Mouse (Mus musculus): Measurements from ENCODE around the gene Kif1a. TPM values are rescaled to one million over a fixed set of nuclear protein-coding genes. Genes with fewer than 3 reads are reported as not detected.

The Kif1a gene
- polyA plus RNA-seq, 1 experiment: 1.4 TPM

DNA sequence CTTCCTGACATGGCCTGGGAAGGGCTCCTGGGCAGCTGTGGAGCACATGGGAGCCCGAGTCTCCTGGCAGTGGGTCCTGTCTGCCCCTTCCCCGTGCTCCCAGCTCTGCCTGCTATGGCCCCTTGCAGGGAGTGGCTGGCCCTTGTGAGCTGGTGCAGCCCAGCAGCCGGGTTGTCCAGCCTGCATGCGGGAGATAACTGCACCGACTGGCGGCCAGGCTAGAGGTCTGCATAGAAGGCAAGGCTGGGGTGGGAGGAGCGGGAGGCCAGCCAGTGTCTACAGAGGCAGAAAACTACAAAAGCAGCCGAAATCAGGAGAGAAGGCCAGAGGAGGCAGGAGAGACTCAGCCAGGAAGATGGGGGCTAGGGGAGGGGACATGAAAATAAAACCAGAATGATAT is 67.8 kb downstream of the Kif1a start:
- 31% methylated on average over 8 of the region's 8 CpGs for WGBS
- DNase-seq (ENCODE audit: low read depth, low spot score): no peak

DNA sequence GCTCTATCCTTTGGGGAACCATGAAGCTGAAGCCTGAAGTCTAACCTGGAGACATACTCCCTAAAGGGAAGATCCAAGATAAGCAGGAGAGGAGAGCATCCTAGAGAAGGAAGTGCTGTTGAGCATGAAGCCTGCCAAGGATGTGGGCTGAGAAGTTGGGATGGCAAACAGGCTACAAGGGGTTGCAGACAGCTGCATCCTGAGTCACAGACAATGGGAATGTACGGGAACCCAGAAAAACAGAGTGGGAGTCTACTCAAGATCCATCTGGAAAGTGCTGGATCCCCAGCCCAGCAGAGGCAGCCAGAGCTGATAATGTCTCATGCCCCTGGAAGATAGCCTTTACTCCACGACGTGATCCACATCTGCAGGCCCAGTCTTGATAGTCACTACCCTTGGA is 70.6 kb downstream of the Kif1a start:
- 78% methylated on average over 3 of the region's 3 CpGs for WGBS
- DNase-seq (ENCODE audit: low read depth, low spot score): no peak

- WGBS: 41% methylated on average over 2 of the region's 2 CpGs
- DNase-seq (ENCODE audit: low read depth, low spot score): no peak
These were observed 71.7 kb downstream of the Kif1a start for GRCm38 (mm10) chr1:93030060-93030459.

GRCm38 (mm10) chr1:93029387-93029786 is 72.4 kb downstream of the Kif1a start:
- DNase-seq (ENCODE audit: low read depth, low spot score): no peak
- WGBS: 90% methylated on average over 10 of the region's 10 CpGs

DNA sequence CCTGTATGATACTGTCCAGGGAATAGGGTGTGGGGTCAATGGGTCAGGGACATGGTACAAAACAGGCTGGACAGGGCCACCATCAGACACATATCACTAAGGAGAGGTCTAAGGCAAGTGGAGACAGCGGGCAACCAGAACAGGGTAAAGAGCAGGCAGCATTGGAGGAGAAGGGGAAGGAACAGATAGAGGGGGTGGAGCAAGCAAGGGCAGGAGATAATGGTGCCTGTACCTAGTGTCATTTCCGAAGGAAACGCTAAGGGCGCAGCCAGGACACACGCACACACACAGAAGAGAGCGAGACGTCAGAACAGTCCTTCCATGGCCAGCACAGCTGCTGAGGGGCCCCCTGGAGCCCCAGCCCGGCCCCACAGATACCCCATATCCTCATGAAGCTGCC is 75.2 kb downstream of the Kif1a start:
- WGBS: 79% methylated on average over 8 of the region's 8 CpGs
- no peak for DNase-seq (ENCODE audit: low read depth, low spot score)

GRCm38 (mm10) chr1:93020602-93021001 is 81.1 kb downstream of the Kif1a start:
- WGBS: 70% methylated on average over 4 of the region's 4 CpGs
- DNase-seq (ENCODE audit: low read depth, low spot score): no peak

GRCm38 (mm10) chr1:93018716-93019115 is 83.0 kb downstream of the Kif1a start:
- WGBS: 82% methylated on average over 10 of the region's 10 CpGs
- DNase-seq (ENCODE audit: low read depth, low spot score): no peak

DNA sequence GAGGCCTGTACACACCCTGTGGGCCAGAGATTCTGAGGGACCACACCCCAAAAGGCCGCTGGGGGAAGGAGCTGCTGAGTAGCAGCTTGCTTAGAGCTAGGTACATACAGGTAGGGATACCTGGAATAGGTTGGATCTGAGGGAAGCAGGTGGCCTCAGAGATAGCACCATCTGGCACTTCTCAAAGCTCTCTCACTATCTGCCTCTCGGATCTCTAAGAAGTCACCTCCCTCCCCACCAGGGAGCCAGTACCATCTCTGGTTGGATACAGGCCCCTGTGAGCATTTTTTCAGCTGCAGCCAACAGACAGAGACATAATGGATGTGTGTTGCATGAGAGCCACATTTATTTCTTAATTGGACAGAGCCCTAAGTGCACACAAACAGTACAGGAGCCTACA is 86.6 kb downstream of the Kif1a start:
- WGBS: 72% methylated on average over 2 of the region's 2 CpGs
- DNase-seq (ENCODE audit: low read depth, low spot score): no peak

GRCm38 (mm10) chr1:93014460-93014859 is 87.3 kb downstream of the Kif1a start:
- no peak for DNase-seq (ENCODE audit: low read depth, low spot score)

DNA sequence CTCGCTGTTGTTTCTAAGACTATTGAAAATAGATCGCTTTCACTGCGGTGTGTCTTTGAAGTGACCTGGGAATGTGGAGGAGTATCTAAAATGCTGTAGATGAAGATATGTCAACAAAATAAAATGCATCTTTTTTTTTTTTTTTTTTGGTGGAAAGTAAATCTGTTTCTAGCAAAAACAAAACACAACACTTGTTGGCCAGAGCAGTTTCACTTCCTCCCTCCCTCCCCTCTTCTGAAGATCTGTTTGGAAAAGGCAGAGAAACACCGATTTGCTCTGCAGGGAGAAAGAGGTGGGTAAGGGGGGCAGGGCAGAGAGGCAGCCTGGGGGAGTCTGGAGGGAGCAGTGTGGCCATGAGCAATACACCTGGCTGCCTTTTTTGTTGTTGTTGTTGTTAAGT is 88.4 kb downstream of the Kif1a start:
- WGBS: 83% methylated on average over 4 of the region's 4 CpGs
- DNase-seq (ENCODE audit: low read depth, low spot score): no peak

GRCm38 (mm10) chr1:93012103-93012585 is 89.6 kb downstream of the Kif1a start:
- no peak for DNase-seq (ENCODE audit: low read depth, low spot score)
- WGBS: 25% methylated on average over 7 of the region's 7 CpGs

DNA sequence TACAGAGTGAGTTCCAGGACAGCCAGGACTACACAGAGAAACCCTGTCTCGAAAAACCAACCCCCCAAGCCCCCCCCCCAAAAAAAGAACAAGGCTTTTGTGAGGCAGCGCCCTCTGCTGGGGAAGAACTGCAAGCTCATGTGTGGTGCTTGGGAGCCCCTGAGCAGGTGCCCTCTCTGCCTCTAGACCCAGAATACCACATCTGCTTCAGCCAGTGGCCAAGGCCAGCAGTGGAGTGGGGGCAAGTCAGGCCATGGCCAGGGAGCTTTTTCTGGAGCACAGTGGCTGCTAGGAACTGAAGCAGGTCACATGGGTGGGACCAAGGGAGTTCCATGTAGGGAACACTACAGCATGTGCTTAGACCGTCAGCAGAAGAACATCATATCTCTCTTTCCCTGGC is 91.0 kb downstream of the Kif1a start:
- no peak for DNase-seq (ENCODE audit: low read depth, low spot score)
- 38% methylated on average over 3 of the region's 3 CpGs for WGBS

GRCm38 (mm10) chr1:93009196-93009595 is 92.6 kb downstream of the Kif1a start:
- WGBS: 49% methylated on average over 4 of the region's 4 CpGs
- DNase-seq (ENCODE audit: low read depth, low spot score): no peak

DNA sequence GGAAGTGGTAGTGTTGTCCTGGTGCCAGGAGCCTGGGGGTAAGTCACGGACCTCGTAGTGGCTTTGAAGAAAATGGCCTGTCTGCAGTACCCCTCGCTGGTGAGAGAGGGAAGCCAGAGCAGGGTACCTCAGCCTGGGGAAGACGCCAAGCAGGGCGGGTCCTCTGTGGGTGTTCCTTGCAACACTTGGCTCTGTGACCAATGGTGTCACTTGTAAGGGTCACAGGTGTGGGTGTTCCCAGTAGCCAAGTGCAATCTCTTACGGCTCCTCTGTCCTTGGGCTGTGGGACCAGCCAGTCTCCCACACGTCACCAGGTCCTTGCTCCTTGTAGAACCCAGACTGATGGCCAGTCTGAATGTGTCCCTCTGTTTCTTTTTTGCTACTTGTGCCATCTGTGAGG is 95.7 kb downstream of the Kif1a start, which contains the start of gene Aqp12:
Aqp12 (plus strand) TSS at position 274 of the 400 bp plus-strand sequence.
- no peak for DNase-seq (ENCODE audit: low read depth, low spot score)
- WGBS: 40% methylated on average over 7 of the region's 7 CpGs

- DNase-seq (ENCODE audit: low read depth, low spot score): no peak
- WGBS: 76% methylated on average over 2 of the region's 2 CpGs
These were observed 108.9 kb downstream of the Kif1a start for GRCm38 (mm10) chr1:92992880-92993279.

DNA sequence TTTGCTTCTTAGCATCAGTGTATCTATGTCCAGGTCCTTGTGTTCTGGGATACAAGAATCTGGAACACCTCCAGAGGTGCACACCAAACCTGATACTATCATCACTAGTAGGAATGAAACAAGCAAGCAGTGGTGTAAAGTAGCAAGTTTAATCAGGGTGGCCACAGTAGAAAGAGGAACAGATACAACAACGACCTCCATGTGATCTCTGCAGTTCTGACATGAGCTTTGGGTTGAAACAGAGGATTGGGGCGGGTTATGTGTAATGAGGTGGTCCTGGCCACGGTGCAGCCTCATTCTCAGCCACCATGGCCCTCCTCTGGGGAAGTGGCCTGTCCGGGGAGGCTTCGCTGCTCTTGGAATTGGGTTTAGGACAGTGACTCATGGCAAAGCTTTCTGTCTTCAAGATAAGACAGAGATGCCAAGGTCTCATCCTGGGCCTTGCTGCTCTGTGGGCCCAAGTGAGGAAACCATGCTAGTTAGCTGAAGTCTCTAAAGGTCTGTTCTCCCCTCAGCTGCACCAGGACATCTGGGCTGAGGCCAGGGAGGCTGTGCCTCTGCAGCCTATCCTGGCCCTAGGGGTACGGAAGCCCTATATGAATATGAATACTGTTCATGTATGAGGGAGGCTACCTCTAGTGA is 109.4 kb downstream of the Kif1a start:
- WGBS: 81% methylated on average over 6 of the region's 6 CpGs
- no peak for DNase-seq (ENCODE audit: low read depth, low spot score)

DNA sequence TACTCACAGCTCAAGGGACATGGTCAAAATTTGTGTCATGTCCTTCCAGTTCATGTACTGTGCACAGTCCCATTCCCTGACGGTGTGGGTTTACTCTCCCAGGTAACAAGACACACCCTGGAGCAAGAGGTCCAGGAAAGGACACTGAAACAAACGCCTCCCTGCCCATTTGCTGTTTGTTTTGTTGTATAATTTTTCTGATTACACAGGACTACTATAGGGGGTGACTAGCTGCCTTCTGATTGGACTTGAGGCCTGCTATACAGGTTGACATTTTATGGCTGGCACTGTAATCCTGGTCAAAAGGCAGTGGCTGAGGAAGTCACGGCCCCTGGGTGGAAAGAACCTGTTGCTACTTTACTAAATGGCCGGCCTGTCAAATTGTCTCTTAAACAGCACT is 111.9 kb downstream of the Kif1a start:
- DNase-seq (ENCODE audit: low read depth, low spot score): peak; percentile 81
- WGBS: 19% methylated on average over 4 of the region's 4 CpGs

GRCm38 (mm10) chr1:92988894-92989293 is 112.9 kb downstream of the Kif1a start:
- WGBS: 25% methylated on average over 4 of the region's 4 CpGs
- no peak for DNase-seq (ENCODE audit: low read depth, low spot score)

GRCm38 (mm10) chr1:92984999-92985398 is 116.8 kb downstream of the Kif1a start:
- DNase-seq (ENCODE audit: low read depth, low spot score): no peak
- 90% methylated on average over 5 of the region's 5 CpGs for WGBS

- no peak for DNase-seq (ENCODE audit: low read depth, low spot score)
- WGBS: 88% methylated on average over 17 of the region's 17 CpGs
These were observed 118.7 kb downstream of the Kif1a start for GRCm38 (mm10) chr1:92982931-92983605.

DNA sequence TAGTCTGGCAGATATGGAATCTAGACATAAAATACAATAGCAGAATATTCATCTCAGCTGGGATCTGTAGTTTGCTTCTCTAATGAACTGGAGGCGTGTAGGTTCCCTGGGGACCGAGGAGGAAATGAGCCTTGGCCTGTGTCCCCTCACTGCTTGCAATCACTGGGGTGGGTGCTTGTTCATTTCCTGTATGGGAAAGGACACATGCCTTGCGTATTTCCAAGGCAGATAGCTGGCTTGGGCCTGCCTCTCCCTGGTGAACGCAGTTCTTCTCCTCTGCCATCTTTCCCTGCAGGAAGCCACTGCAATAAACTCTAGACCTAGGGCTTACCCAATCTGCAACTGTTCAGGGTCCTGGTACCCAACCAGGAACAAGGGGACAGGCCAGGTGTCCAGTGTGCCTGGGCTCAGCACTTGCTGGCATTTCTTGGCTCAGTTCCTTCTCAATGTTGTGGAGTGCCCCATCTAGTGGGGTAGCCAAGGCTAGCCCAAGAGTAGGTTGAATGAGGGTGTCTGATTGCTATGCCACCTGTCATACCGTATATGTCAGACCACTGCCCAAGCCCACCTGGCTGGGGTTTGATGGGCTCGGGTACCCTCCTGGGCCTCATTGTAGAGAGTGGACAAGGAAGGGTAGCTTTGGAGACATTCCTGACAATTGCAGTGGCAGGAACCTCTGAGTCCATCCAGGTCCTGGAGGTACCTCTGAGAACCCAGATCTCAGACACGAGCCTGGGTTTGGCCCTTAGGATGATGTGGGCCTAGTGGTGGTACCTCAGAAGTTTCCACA is 120.5 kb downstream of the Kif1a start:
- DNase-seq (ENCODE audit: low read depth, low spot score): no peak
- WGBS: 84% methylated on average over 7 of the region's 7 CpGs
